Mouse (Mus musculus) liver, adult 2 months (tissue): ENCODE data around the gene Xlr4a.

ENCODE experiments used
- CTCF ChIP-seq: fragments of 200-500 bp; IDR thresholded peaks from 2 replicates; pipeline ENCODE4 v1.5.1; 2011; ENCODE audit warnings: low read depth, low read length, control low read depth
- POLR2A ChIP-seq: fragments of 200-500 bp; IDR thresholded peaks from 2 replicates; pipeline ENCODE4 v1.6.1; 2011; ENCODE audit warnings: low read length, control low read depth; ENCODE audit not compliant: insufficient read depth; ENCODE audit errors: extremely low read depth

DNA sequence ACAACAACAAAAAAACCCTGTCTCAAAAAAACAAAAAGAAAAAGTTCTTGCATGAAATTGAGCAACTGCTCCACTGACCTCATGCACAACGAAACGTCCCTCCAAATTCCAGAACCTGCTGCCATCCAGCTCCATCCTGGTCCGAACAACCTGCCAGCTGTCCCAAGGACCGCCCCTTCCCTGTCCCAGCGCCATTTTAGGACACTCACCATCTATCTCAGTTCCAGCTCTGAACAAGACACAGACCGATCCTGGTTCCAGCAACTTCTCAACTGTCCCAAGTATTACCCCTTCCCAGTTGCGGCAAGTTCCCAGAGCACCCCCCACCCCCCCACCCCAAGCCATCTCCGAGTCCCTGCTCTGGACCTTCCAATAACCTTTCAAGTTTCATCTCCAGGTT, 43.4 kb downstream of the Xlr4a start:
- TF ChIP-seq CTCF (no peak), POLR2A (no peak)
